Mouse (Mus musculus) hindbrain, embryonic 15.5 days (tissue): ENCODE data around the gene Ss18l1. TPM values are rescaled to one million over a fixed set of nuclear protein-coding genes. Genes with fewer than 3 reads are reported as not detected.

Source experiments
- ATAC-seq: fragments of 200-750 bp; cut with Nextera tagmentation; 2 replicates; pipeline ENCODE4 v1.8.0; 2017; ENCODE audit warnings: low read depth, moderate number of reproducible peaks, moderate TSS enrichment; ENCODE audit not compliant: low FRiP score
- H3K27ac ChIP-seq: fragments of 300-500 bp; sonication (generic); replicated peaks from 2 replicates; pipeline ENCODE4 v1.5.1; 2015; ENCODE audit warnings: mild to moderate bottlenecking, inconsistent platforms
- H3K27me3 ChIP-seq: fragments of 300-500 bp; sonication (generic); 2 replicates; pipeline ENCODE4 v1.6.1; 2015; ENCODE audit warnings: control low read depth, inconsistent platforms
- H3K36me3 ChIP-seq: fragments of 300-500 bp; sonication (generic); 2 replicates; pipeline ENCODE4 v1.6.1; 2015; ENCODE audit warnings: control low read depth, inconsistent platforms
- H3K4me1 ChIP-seq: fragments of 300-500 bp; sonication (generic); replicated peaks from 2 replicates; pipeline ENCODE4 v1.6.1; 2015; ENCODE audit warnings: control low read depth, inconsistent platforms
- H3K4me2 ChIP-seq: fragments of 300-500 bp; sonication (generic); 2 replicates; pipeline ENCODE4 v1.6.1; 2015; ENCODE audit warnings: moderate library complexity, mild to moderate bottlenecking, inconsistent platforms
- H3K4me3 ChIP-seq: fragments of 300-500 bp; sonication (generic); 2 replicates; pipeline ENCODE4 v1.5.1; 2015; ENCODE audit warnings: mild to moderate bottlenecking, inconsistent platforms
- H3K9ac ChIP-seq: fragments of 300-500 bp; sonication (generic); 2 replicates; pipeline ENCODE4 v1.6.1; 2015; ENCODE audit warnings: inconsistent platforms
- H3K9me3 ChIP-seq: fragments of 300-500 bp; sonication (generic); 2 replicates; pipeline ENCODE4 v1.6.1; 2016; ENCODE audit warnings: control low read depth, inconsistent platforms
- WGBS: fragments of 180-500 bp; shearing (Covaris S2); methylation state at CpG from one replicate; pipeline ENCODE4 v1.1.7; 2015; 5-methylcytosine and 5-hydroxymethylcytosine counted together
- polyA plus RNA-seq: library from polyadenylated mRNA; unstranded; fragments of >200 nt; fragmentation: Nextera tagmentation; extraction: Ambion mirVana; gene quantifications from 2 replicates; pipeline ENCODE4 v1.2.1, GENCODE M21; 2015

Ss18l1 gene
- polyA plus RNA-seq, 1 experiment from 2014 or later, result 58.7 TPM

- Histone ChIP-seq H3K4me3 (no peak overlapping the region), H3K27me3 (peaks cover 16% of the 10 kb centered on the region), H3K4me1 (peaks cover 28% of the 10 kb centered on the region), H3K9ac (no peak overlapping the region), H3K36me3 (no peaks in the 10 kb centered on the region), H3K9me3 (no peaks in the 10 kb centered on the region), H3K27ac (no peak overlapping the region), H3K4me2 (no peak overlapping the region)
- 46% methylated on average over 5 of the region's 5 CpGs for WGBS
- ATAC-seq, result no peak
Observed at GRCm38 (mm10) chr2:180098167-180098566, 55.9 kb downstream of the Ss18l1 start.

- 0 out of 2 replicates have a peak overlapping the region, but pooled peaks have one; percentile 28 for H3K9ac ChIP-seq
- H3K27me3 ChIP-seq, result peaks cover 17% of the 10 kb centered on the region
- H3K9me3 ChIP-seq, result no peaks in the 10 kb centered on the region
- H3K36me3 ChIP-seq, result no peaks in the 10 kb centered on the region
- no peak overlapping the region for H3K4me3 ChIP-seq
- no peak for ATAC-seq
- H3K27ac ChIP-seq, result no peak overlapping the region
- H3K4me1 ChIP-seq, result peaks cover 39% of the 10 kb centered on the region
- WGBS, result 9% methylated on average over 15 of the region's 15 CpGs
- peak overlapping the region; percentile 32; the same call in 1 of the 2 replicates for H3K4me2 ChIP-seq
Observed at GRCm38 (mm10) chr2:180099529-180099928, 57.2 kb downstream of the Ss18l1 start.

DNA sequence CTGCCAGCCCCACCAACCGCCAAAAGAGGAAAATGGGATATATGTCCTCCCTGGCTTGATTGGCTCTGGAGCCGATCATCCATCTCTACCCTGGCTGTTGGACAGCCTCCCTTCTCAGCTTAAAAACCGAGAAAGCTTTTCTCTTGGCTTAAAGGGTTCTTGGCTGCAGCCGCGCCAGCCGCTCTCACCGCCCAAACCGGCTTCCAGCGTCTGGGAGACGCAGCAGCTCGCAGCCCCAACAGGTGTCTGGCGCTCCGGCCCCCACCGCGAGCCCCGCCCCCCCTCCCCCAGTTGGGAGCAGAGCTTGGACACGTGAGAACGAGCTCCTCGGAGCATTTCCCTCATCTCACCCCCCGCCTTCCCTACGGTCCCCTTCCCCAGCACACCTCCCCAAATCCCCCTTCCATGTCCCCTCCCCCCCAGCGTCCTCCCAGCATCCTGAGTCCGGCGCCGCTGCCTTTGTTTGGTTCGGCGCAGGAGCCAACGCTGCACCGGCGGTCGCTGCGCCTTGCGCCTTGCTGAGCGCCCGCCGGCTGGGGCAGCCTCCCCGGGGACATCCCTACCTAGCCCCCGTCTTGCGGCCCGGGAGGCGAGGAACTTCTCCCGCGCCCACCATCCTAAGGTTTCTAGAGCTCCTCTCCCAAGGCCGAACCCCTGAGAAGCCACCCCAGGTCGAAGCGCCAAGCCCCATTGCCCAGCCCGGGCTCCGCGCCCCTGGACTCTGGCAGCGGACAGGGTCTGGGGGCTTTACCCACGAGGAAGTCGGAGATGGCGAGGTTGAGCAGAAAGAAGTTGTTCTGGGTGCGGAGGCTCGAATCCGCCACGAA is 61.1 kb downstream of the Ss18l1 start:
- H3K4me1 ChIP-seq, result peaks cover 34% of the 10 kb centered on the region

GRCm38 (mm10) chr2:180103978-180104658 is 61.8 kb downstream of the Ss18l1 start, which contains the start of gene Hrh3:
Gene Hrh3, minus strand, starts transcription at chr2:180104488.
- H3K36me3 ChIP-seq, result no peaks in the 10 kb centered on the region
- peaks cover 32% of the 10 kb centered on the region for H3K4me1 ChIP-seq
- peak; percentile 74 for ATAC-seq
- no peaks in the 10 kb centered on the region for H3K9me3 ChIP-seq
- peak within 1 kb of the TSS; percentile 34 for H3K9ac ChIP-seq
- peak within 1 kb of the TSS; percentile 45 for H3K4me3 ChIP-seq
- H3K27me3 ChIP-seq, result peaks cover 31% of the 10 kb centered on the region
- no peak within 1 kb of the TSS for H3K27ac ChIP-seq
- H3K4me2 ChIP-seq, result peak within 1 kb of the TSS; percentile 90
- WGBS, result under 1% methylated on average over 75 of the region's 87 CpGs

More for the DNA sequence above, 61.1 kb downstream of the Ss18l1 start:
- H3K36me3 ChIP-seq, result no peaks in the 10 kb centered on the region
- no peaks in the 10 kb centered on the region for H3K9me3 ChIP-seq
- H3K9ac ChIP-seq, result peak overlapping the region; percentile 34
- peaks cover 31% of the 10 kb centered on the region for H3K27me3 ChIP-seq
- ATAC-seq, result no peak
- H3K4me3 ChIP-seq, result peak overlapping the region; percentile 45
- WGBS, result under 1% methylated on average over 52 of the region's 57 CpGs
- peak overlapping the region; percentile 90 for H3K4me2 ChIP-seq
- no peak overlapping the region for H3K27ac ChIP-seq

DNA sequence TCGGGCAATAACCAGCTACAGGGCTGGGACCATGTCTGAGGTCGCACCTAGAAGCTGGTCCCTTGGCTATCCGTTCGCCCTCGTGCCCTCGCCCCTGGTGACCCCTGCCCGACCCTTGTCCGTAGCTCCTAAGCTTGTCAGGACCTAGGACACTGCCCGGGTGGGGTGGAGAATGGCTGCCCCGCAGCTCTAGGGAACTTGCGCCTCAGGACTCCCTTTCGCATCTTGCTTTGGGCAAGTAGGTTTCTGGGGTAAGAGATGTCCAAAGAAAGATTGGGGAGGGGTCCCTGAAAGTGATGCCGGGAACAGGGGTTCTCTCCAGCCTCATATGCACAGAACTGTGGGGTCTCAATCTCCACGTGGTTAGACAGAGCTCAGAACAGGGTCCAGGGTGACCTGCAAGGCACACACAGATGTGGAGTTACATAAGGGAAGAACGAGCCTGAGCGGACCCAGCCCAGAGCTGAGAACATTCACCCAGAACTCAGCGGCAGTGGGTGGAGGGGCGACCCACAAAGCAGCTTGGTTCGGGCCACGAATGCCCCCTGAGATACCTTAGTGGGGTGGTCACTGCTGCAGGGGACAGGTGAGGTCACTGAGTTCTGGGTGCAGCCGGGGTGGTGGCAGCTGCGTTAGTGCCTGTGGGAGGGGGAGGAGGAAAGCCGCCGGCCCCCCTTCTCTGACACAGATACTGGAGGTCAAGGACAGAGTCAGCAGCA is 62.5 kb downstream of the Ss18l1 start:
- Histone ChIP-seq H3K4me3 (peak overlapping the region; percentile 45), H3K9me3 (no peaks in the 10 kb centered on the region), H3K9ac (peak overlapping the region; percentile 34; the same call in 1 of the 2 replicates), H3K36me3 (no peaks in the 10 kb centered on the region), H3K4me1 (peaks cover 26% of the 10 kb centered on the region), H3K27me3 (peaks cover 31% of the 10 kb centered on the region), H3K27ac (no peak overlapping the region), H3K4me2 (peak overlapping the region; percentile 90)
- no peak for ATAC-seq
- whole genome bisulfite sequencing, result 7% methylated on average over 24 of the region's 24 CpGs

DNA sequence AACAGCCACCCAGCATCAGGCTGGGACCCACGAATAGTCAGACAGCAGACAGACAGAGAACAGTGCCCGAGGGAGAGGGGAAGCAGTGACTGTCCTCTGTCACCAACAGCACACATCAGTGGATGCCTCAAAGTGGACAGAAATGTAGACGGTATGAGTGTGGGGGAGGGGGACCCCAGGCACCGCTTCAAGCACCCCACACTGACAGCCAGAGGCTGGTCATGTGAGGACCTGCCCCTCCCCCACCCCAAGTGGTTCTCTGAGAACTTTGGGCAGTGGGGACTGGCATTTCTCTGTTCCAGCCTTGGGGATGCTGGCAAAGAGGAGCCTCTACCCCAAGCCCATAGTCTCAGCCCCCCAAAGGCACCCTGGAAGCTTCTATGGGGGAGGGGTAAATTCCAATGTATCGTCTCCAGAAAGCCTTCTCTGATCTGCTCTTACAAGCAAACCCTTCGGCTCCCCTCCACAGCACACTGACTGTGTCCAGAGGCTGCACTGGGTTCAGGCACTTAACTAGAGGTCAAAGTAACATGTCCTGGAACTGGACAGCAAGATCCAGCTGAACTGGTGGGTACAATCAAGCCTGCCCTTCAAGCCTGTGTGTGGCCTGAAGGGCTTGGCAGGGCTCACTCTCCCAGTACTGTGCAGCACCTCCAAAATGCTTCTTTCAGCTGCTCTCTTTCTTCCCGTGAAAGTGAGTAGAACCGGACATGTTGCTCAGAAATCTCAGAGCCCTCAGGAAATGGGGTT is 63.3 kb downstream of the Ss18l1 start:
- Histone ChIP-seq H3K27me3 (peaks cover 28% of the 10 kb centered on the region), H3K4me2 (no peak overlapping the region), H3K9ac (no peak overlapping the region), H3K4me3 (no peak overlapping the region), H3K4me1 (peaks cover 22% of the 10 kb centered on the region), H3K27ac (no peak overlapping the region), H3K9me3 (no peaks in the 10 kb centered on the region), H3K36me3 (no peaks in the 10 kb centered on the region)
- 0 out of 2 replicates have a peak, but pooled peaks have one; percentile 10 for ATAC-seq
- 23% methylated on average over 8 of the region's 8 CpGs for WGBS

GRCm38 (mm10) chr2:180107081-180107480 is 64.8 kb downstream of the Ss18l1 start:
- H3K27ac ChIP-seq, result no peak overlapping the region
- H3K9ac ChIP-seq, result no peak overlapping the region
- H3K9me3 ChIP-seq, result no peaks in the 10 kb centered on the region
- no peak for ATAC-seq
- peaks cover 22% of the 10 kb centered on the region for H3K4me1 ChIP-seq
- no peaks in the 10 kb centered on the region for H3K36me3 ChIP-seq
- H3K4me3 ChIP-seq, result no peak overlapping the region
- WGBS, result 68% methylated on average over 4 of the region's 4 CpGs
- H3K27me3 ChIP-seq, result peaks cover 25% of the 10 kb centered on the region
- H3K4me2 ChIP-seq, result no peak overlapping the region

GRCm38 (mm10) chr2:180108285-180108684 is 66.0 kb downstream of the Ss18l1 start:
- 62% methylated on average over 6 of the region's 6 CpGs for WGBS
- H3K27ac ChIP-seq, result no peak overlapping the region
- H3K9me3 ChIP-seq, result no peaks in the 10 kb centered on the region
- H3K9ac ChIP-seq, result no peak overlapping the region
- H3K4me1 ChIP-seq, result peaks cover 13% of the 10 kb centered on the region
- H3K36me3 ChIP-seq, result no peaks in the 10 kb centered on the region
- H3K27me3 ChIP-seq, result peaks cover 15% of the 10 kb centered on the region
- no peak overlapping the region for H3K4me2 ChIP-seq
- no peak for ATAC-seq
- no peak overlapping the region for H3K4me3 ChIP-seq

DNA sequence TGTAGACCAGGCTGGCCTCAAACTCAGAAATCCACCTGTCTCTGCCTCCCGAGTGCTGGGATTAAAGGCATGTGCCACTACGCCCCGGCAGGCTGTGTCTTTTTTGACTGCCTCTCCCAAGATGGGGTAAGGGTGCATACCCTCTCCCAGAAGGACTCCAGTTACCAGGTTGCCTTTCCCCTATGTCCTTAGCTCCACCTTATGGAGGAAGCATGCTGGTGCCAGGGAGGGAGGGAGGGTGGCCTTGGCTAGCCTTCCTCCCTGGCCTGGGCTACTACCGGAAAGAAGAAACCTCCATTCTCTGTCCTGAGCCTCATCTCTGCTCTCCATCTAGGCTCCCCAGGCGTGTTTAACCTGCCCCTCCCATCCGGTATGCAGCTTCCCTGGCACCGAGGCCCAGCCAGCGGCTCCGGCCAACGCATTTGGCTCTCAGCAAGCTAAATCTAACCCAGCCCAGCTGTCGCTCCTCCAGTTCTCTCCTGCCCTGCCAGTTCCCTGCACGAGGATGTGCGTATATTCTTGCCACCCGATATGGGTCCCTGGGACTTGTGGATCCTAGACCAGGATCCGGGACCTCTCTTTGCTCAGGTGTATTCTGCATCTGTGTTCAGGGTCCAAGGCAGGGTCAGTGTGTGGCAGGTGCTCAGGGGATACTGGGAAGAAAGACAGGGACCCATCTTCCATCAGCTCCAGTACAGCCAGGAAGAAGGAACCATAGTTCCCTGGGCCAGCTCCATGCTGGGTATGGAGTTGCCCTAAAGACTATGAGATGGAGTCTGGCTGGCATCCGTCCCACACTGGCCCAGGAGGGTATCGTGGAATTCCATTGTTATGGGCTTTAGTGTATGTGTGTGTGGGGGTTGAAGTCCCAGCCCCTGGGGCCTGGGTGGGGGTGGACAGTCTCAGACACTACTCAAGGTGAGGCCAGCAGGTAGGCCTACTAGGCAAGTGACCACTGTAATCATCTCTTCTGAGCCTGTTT is 71.9 kb downstream of the Ss18l1 start:
- no peak overlapping the region for H3K4me2 ChIP-seq
- no peak overlapping the region for H3K4me3 ChIP-seq
- H3K36me3 ChIP-seq, result no peaks in the 10 kb centered on the region
- peaks cover 44% of the 10 kb centered on the region for H3K4me1 ChIP-seq
- no peak overlapping the region for H3K9ac ChIP-seq
- no peaks in the 10 kb centered on the region for H3K27me3 ChIP-seq
- peak overlapping the region; percentile 26; the same call in 1 of the 2 replicates for H3K27ac ChIP-seq
- H3K9me3 ChIP-seq, result no peaks in the 10 kb centered on the region
- WGBS, result 46% methylated on average over 17 of the region's 17 CpGs
- no peak for ATAC-seq

DNA sequence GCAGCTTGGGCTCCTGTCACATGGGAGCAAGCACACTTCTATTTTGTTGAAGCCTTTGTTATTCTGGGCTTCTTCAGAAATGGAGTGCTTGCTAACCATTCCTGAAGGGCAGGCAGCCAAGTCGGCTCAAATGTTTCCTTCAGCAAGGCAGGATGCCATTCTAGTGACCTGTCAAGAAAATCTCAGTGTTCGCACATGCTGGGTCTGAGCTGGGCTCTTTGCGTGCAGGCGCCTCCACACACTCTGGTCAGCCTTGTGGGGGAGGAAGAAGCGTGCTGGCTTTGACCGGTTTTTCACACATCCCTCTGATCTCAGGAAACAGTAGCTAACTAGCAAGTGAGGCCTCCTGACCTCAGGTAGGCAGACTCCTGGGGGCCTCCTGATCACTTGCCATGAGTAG is 73.0 kb downstream of the Ss18l1 start:
- peaks cover 50% of the 10 kb centered on the region for H3K4me1 ChIP-seq
- no peak overlapping the region for H3K9ac ChIP-seq
- WGBS, result 39% methylated on average over 6 of the region's 6 CpGs
- H3K36me3 ChIP-seq, result no peaks in the 10 kb centered on the region
- no peak overlapping the region for H3K4me2 ChIP-seq
- no peaks in the 10 kb centered on the region for H3K27me3 ChIP-seq
- H3K4me3 ChIP-seq, result no peak overlapping the region
- ATAC-seq, result no peak
- H3K27ac ChIP-seq, result peak overlapping the region; percentile 40
- no peaks in the 10 kb centered on the region for H3K9me3 ChIP-seq
